Mouse (Mus musculus) embryonic facial prominence, embryonic 12.5 days (tissue): Measurements from ENCODE around the gene Nphp4. TPM values are rescaled to one million over a fixed set of nuclear protein-coding genes. Genes with fewer than 3 reads are reported as not detected.
"Not testable (repeated sequence)": the region's sequence is repeated elsewhere in the genome, so short reads cannot be mapped to it uniquely, and the experiment has no call there.

Source experiments
- ATAC-seq: fragments of 200-750 bp; cut with Nextera tagmentation; 2 replicates; pipeline ENCODE4 v1.8.0; 2017; ENCODE audit not compliant: insufficient number of reproducible peaks, insufficient read depth, low FRiP score, low TSS enrichment
- H3K27ac ChIP-seq: fragments of 300-500 bp; sonication (generic); 2 replicates; pipeline ENCODE4 v1.5.1; 2016; ENCODE audit warnings: mild to moderate bottlenecking
- H3K27me3 ChIP-seq: fragments of 300-500 bp; sonication (generic); 2 replicates; pipeline ENCODE4 v1.6.1; 2016; ENCODE audit warnings: mild to moderate bottlenecking, moderate library complexity
- H3K36me3 ChIP-seq: fragments of 300-500 bp; sonication (generic); 2 replicates; pipeline ENCODE4 v1.6.1; 2016; ENCODE audit warnings: mild to moderate bottlenecking
- H3K4me1 ChIP-seq: fragments of 300-500 bp; sonication (generic); 2 replicates; pipeline ENCODE4 v1.6.1; 2016
- H3K4me2 ChIP-seq: fragments of 300-500 bp; sonication (generic); replicated peaks from 2 replicates; pipeline ENCODE4 v1.6.1; 2016; ENCODE audit warnings: mild to moderate bottlenecking, moderate library complexity
- H3K4me3 ChIP-seq: fragments of 300-500 bp; sonication (generic); 2 replicates; pipeline ENCODE4 v1.5.1; 2016; ENCODE audit warnings: mild to moderate bottlenecking
- H3K9ac ChIP-seq: fragments of 300-500 bp; sonication (generic); 2 replicates; pipeline ENCODE4 v1.6.1; 2016; ENCODE audit warnings: mild to moderate bottlenecking, moderate library complexity
- H3K9me3 ChIP-seq: fragments of 300-500 bp; sonication (generic); 2 replicates; pipeline ENCODE4 v1.6.1; 2016; ENCODE audit warnings: mild to moderate bottlenecking, moderate library complexity
- WGBS: fragments of 180-500 bp; shearing (Covaris S2); methylation state at CpG from one replicate; pipeline ENCODE4 v1.1.7; 2016; 5-methylcytosine and 5-hydroxymethylcytosine counted together
- polyA plus RNA-seq: library from polyadenylated mRNA; unstranded; fragments of >200 nt; fragmentation: Nextera tagmentation; extraction: Ambion mirVana; gene quantifications from 2 replicates; pipeline ENCODE4 v1.2.1, GENCODE M21; 2016

The Nphp4 gene
- polyA plus RNA-seq, 1 experiment from 2014 or later: 4.2 TPM

DNA sequence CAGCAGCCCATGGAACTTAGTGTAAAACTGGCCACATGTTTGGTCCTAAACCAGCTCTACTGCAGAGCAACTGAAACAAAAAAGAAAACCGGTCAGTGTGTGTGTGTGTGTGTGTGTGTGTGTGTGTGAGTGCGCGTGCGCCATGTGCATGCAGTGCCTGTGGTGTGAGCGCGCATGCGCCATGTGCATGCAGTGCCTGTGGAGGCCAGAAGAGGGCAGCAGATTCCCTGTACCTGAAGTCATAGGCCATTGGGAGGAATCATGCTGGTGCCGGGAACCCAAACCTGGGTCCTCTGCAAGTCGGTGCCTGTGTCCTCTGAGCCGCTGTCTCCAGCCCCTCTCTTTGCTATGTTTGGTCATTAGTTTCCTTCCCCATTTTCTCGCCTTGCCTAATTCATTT is 65.9 kb downstream of the Nphp4 start:
- H3K4me2 ChIP-seq: no peak overlapping the region
- WGBS: 98% methylated on average over 11 of the region's 11 CpGs

DNA sequence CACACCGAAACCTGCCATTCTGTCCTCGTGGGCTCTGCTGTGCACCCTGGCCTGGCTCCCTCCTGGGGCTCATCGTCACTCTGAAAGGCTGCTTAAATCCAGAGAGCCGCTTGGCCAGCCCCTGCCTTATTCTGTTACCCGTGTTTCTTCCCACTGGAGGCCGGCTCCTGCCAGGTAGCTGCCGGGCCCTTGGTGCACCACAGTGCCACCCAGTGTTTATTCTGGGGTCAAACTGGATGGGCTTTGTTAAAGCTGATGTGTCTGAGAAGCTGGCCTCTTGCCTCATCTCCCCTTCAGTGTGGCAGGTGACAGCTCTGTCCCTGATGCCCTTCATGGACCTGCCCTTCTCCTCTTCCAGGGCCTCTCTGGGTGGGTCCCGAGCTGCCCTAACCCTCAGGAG is 70.0 kb downstream of the Nphp4 start:
- Histone ChIP-seq H3K9me3 (0 out of 2 replicates have a peak, but pooled peaks cover 4% of the 10 kb centered on the region), H3K27me3 (no peaks in the 10 kb centered on the region), H3K36me3 (peaks cover 13% of the 10 kb centered on the region; the same call in 1 of the 2 replicates), H3K27ac (no peak overlapping the region), H3K9ac (no peak overlapping the region), H3K4me2 (no peak overlapping the region), H3K4me1 (no peaks in the 10 kb centered on the region), H3K4me3 (no peak overlapping the region)
- no peak for ATAC-seq
- WGBS: 65% methylated on average over 8 of the region's 8 CpGs

More for the DNA sequence above, 65.9 kb downstream of the Nphp4 start:
- ATAC-seq: no peak
- Histone ChIP-seq H3K9me3 (0 out of 2 replicates have a peak, but pooled peaks cover 4% of the 10 kb centered on the region), H3K27me3 (no peaks in the 10 kb centered on the region), H3K9ac (no peak overlapping the region), H3K36me3 (peaks cover 13% of the 10 kb centered on the region; the same call in 1 of the 2 replicates), H3K27ac (no peak overlapping the region), H3K4me3 (no peak overlapping the region), H3K4me1 (no peaks in the 10 kb centered on the region)

DNA sequence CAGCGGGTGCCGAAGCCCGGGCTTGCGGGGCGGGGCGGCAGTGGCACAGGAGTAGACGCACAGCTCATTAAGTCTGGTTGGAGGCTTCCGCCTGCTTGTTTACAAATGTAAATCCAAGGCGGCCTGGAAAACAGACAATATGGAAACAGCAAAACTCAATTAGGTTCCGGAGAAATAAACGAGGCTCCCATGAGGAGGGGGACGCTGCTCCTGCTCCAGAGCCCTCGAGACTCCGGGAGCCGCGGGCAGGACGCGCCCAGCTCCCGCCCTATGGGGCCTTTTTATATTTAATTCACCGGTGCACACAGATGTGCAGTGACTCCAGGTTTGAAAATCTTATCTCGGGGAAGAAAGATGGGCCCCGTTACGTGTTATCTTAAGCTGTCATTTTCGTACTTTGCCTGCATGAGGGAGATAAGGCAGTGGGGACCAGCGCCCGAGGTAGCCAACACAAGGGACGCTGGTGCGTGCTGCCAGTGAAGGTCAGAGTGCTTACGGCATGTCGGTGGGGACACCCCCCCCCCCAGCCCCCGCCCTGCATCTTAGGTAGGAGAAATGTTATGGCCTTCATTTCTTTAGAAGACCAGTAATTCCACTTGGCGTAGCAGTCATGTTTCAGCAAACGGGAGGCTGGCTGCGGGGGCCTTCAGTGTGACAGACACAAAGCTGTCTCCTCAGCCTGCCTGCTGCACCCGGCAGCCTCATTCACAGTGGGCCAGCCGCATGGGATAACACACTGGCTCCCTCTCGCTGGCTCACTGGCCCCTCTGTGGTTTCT is 71.6 kb downstream of the Nphp4 start:
- H3K9ac ChIP-seq: no peak overlapping the region
- 56% methylated on average over 37 of the region's 37 CpGs for WGBS

DNA sequence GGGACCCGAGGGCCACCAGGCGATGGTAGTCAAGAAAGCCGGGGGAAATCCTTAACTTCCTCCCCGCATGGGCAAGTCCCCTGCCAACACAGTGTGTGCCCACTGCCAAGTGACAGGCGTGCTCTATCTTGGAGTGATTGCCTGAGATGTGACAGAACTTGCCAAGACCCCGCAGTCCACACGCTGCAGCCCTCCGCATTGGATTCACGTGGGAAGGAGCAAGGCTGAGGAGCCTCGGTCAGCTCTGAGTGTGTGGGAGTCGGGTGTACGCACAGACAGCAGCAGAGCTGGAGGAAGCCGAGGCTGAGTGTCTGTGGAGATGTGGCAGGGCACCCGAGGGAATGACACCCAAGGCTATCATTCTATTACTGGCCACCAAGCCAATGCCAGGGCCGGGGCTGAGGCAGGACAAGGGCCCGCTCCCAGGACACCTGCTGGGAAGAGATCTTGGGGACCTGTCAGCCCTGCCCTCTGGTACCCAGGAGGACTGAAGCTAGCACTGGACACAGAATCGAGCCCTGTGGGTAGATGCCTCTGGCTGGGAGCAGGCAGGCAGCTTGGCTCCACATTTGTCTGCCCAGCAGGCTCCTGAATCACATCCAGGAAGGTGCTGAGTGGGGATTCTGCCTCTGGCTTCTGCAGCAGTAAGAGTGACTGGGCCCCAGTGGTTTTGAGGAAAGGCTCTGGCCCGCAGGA is 73.1 kb downstream of the Nphp4 start:
- Histone ChIP-seq H3K9ac (no peak overlapping the region), H3K4me1 (no peaks in the 10 kb centered on the region), H3K4me3 (no peak overlapping the region), H3K27me3 (no peaks in the 10 kb centered on the region), H3K9me3 (0 out of 2 replicates have a peak, but pooled peaks cover 4% of the 10 kb centered on the region), H3K36me3 (peaks cover 7% of the 10 kb centered on the region; the same call in 1 of the 2 replicates), H3K4me2 (no peak overlapping the region), H3K27ac (no peak overlapping the region)
- WGBS: 94% methylated on average over 18 of the region's 18 CpGs
- ATAC-seq: no peak

More for the DNA sequence above, 71.6 kb downstream of the Nphp4 start:
- Histone ChIP-seq H3K27ac (no peak overlapping the region), H3K4me2 (no peak overlapping the region), H3K4me3 (no peak overlapping the region), H3K27me3 (no peaks in the 10 kb centered on the region), H3K36me3 (peaks cover 7% of the 10 kb centered on the region; the same call in 1 of the 2 replicates), H3K4me1 (no peaks in the 10 kb centered on the region), H3K9me3 (0 out of 2 replicates have a peak, but pooled peaks cover 4% of the 10 kb centered on the region)
- ATAC-seq: no peak

DNA sequence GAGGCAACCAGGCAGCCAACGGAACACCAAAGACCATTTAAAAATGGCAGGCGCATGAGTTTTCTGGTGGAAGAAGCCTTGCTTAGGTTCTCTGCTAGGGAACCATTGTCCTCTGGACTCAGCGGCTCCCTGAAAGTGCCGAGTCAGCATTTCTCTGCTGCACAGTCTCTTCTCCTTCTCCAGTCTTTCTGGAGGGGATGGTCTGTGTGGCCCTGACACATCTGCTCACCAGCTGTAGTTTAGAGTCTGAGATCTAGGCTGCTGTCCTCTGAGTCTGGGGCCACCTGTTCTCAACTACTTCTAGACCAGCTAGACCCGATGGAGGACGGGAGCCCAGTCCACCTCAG is 73.7 kb downstream of the Nphp4 start:
- no peak overlapping the region for H3K4me2 ChIP-seq
- H3K36me3 ChIP-seq: peaks cover 5% of the 10 kb centered on the region; the same call in 1 of the 2 replicates
- H3K27ac ChIP-seq: no peak overlapping the region
- 82% methylated on average over 6 of the region's 6 CpGs for WGBS
- no peaks in the 10 kb centered on the region for H3K27me3 ChIP-seq
- H3K4me1 ChIP-seq: no peaks in the 10 kb centered on the region
- H3K4me3 ChIP-seq: no peak overlapping the region
- 0 out of 2 replicates have a peak, but pooled peaks cover 3% of the 10 kb centered on the region for H3K9me3 ChIP-seq
- no peak overlapping the region for H3K9ac ChIP-seq
- no peak for ATAC-seq

DNA sequence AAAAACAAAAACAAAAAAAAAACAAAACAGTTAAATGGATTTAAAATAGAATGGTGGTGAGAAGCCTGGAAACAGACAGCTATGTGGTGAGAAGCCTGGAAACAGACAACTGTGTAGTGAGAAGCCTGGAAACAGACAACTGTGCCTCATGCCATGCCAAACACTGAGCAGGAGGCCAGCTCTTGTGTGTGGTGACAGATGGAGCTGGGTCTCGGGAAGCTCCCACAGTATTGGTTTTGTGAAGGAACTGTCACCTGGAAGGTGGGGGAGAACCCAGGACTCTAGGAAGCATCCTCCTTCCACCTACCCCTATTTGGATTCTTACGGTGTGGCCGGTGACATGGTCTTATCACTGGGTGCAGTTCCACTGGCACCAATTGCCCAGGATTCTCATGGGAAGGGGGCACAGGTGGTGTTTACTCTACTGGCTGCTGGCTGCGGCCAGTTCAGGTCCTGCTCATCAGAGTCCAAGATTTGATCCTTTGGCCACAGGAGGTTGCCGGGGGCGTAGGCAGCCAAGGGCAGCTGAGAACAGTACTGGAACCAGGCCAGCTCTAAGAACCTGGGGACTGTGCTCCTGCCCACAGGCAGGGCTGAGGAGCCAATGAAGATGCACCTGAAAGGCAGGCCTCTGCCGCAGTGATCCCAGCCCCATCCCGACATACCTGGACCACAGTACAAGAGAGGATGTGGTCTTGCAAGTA is 77.2 kb downstream of the Nphp4 start:
- Histone ChIP-seq H3K4me1 (peaks cover 8% of the 10 kb centered on the region), H3K36me3 (no peaks in the 10 kb centered on the region), H3K4me3 (no peak overlapping the region), H3K27ac (no peak overlapping the region), H3K9me3 (no peaks in the 10 kb centered on the region), H3K4me2 (no peak overlapping the region), H3K27me3 (no peaks in the 10 kb centered on the region), H3K9ac (no peak overlapping the region)
- ATAC-seq: no peak
- 92% methylated on average over 8 of the region's 8 CpGs for WGBS

DNA sequence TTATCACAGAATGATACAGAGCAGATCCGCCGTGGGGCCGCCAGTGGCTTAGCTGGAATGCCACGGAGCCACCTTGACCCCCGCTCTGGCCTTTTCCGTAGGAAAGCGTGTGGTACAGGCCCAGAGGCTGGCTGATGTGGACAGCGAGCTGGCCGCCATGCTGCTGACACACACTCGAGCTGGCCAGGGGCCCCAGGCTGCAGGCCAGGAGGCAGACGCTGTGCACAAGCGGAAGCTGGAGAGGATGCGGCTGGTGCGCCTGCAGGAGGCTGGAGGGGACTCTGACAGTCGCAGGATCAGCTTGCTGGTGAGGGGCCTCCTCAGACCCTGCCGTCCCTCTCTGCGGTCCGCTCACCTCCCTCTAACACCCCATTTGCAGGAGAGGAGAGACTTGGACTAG is 77.9 kb downstream of the Nphp4 start:
- H3K27ac ChIP-seq: no peak overlapping the region
- no peaks in the 10 kb centered on the region for H3K36me3 ChIP-seq
- WGBS: 57% methylated on average over 18 of the region's 18 CpGs
- no peak overlapping the region for H3K4me2 ChIP-seq
- H3K4me3 ChIP-seq: no peak overlapping the region
- no peak overlapping the region for H3K9ac ChIP-seq
- H3K27me3 ChIP-seq: no peaks in the 10 kb centered on the region
- peaks cover 8% of the 10 kb centered on the region for H3K4me1 ChIP-seq
- no peak for ATAC-seq
- no peaks in the 10 kb centered on the region for H3K9me3 ChIP-seq

DNA sequence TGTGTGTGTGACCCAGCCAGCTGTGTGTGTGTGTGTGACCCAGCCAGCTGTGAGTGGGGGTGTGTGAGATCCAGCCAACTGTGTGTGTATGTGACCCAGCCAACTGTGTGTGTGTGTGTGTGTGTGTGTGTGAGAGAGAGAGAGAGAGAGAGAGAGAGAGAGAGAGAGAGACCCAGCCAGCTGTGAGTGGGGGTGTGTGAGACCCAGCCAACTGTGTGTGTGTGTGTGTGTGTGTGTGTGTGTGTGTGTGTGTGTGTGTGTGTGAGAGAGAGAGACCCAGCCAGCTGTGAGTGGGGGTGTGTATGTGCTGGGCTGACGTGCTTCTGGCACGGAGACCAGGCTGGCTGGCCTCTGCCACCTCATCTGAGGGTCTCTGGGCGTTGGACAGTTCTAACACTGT is 79.3 kb downstream of the Nphp4 start:
- 0 out of 2 replicates have a peak overlapping the region, but pooled peaks have one; percentile 1 for H3K9ac ChIP-seq
- not testable (repeated sequence) for H3K4me3 ChIP-seq, H3K36me3 ChIP-seq, H3K4me2 ChIP-seq, H3K27ac ChIP-seq, ATAC-seq, H3K9me3 ChIP-seq, H3K27me3 ChIP-seq
- WGBS: 86% methylated on average over 1 of the region's 3 CpGs
- H3K4me1 ChIP-seq: peaks cover 17% of the 10 kb centered on the region

DNA sequence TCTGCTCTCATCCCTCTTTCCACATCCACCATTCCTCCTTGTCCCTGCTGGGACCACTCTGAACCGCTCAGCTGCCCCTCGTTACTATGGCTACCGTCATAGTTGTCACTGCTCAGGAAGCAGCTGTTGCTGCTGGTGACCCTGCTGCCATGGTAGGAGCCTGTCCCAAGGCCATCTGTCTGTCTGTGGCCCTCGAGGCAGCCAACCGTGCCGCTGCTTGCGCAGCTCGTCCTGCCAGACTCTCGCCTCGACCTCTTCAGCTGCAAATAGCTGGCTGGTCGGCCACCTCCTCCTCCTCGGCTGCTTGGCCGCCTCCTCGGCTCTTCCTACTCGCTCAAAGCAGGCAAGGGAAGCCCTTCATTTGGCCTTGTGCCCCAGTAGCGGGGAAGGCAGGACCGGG is 81.7 kb downstream of the Nphp4 start:
- Histone ChIP-seq H3K4me2 (no peak overlapping the region), H3K27ac (no peak overlapping the region), H3K27me3 (no peaks in the 10 kb centered on the region), H3K9ac (0 out of 2 replicates have a peak overlapping the region, but pooled peaks have one; percentile 7), H3K4me1 (peaks cover 17% of the 10 kb centered on the region), H3K36me3 (no peaks in the 10 kb centered on the region), H3K4me3 (no peak overlapping the region), H3K9me3 (no peaks in the 10 kb centered on the region)
- WGBS: 17% methylated on average over 17 of the region's 17 CpGs
- ATAC-seq: no peak

DNA sequence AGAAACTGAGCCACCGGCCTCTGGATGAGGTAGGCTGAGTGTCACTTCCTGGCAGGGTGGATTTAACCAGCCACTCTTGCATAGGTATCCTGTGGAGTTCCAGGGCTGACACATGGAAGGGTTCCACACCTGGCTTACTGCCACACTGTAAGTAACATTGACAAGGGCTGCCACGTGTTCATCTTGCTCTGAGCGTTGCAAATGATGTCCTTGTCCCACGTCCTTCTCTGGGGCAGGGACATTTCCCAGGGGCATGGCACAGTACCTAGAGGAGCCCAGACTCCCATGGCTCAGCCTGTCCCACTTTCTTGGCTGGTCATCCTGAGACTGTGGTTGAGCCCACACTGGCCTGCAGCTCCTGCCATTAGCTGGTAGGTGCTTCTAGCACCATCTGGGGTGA is 91.5 kb downstream of the Nphp4 start:
- Histone ChIP-seq H3K4me2 (no peak overlapping the region), H3K27ac (no peak overlapping the region), H3K4me3 (no peak overlapping the region), H3K9ac (no peak overlapping the region), H3K36me3 (no peaks in the 10 kb centered on the region), H3K27me3 (0 out of 2 replicates have a peak, but pooled peaks cover 4% of the 10 kb centered on the region), H3K4me1 (0 out of 2 replicates have a peak, but pooled peaks cover 3% of the 10 kb centered on the region), H3K9me3 (no peaks in the 10 kb centered on the region)
- WGBS: 80% methylated on average over 4 of the region's 4 CpGs
- no peak for ATAC-seq

DNA sequence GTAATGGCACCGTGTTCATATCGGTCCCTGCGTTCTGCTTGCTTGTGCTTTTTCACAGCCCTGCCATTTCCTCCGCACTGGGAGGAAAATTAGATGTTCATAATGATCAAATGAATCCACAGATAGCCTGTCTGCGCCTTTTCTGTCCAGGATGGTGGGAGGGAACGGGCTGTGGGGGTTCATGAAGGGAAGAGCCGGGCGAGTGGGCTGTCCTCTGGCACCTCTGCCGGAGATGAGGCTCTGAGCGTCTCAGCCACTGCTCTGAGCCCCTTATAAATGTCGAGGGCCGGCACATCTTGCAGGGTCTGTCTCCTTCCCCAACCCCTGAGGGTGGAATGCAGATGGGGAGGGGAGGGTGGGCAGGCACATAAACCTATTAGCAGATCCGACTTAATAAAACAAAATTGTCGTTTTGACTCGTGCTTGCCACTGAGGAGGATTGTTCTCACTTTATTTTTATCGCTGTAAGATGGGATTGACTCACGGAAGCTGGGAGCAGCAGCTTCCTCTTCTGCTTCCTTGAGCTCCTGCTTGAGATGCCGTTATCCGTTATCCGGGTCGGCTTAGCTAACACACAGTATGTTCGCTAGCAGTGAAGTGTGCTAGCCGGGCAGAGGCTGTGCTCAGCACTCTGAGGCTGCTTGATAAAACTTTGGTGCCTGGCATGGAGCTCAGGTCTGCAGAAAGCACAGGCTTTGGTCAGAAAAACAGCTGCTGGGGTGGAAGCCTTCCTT is 92.3 kb downstream of the Nphp4 start:
- Histone ChIP-seq H3K4me2 (0 out of 2 replicates have a peak overlapping the region, but pooled peaks have one; percentile 13), H3K4me1 (0 out of 2 replicates have a peak, but pooled peaks cover 3% of the 10 kb centered on the region), H3K9me3 (no peaks in the 10 kb centered on the region), H3K27me3 (0 out of 2 replicates have a peak, but pooled peaks cover 4% of the 10 kb centered on the region), H3K27ac (no peak overlapping the region), H3K9ac (no peak overlapping the region), H3K36me3 (no peaks in the 10 kb centered on the region), H3K4me3 (no peak overlapping the region)
- 47% methylated on average over 23 of the region's 23 CpGs for WGBS
- no peak for ATAC-seq
